Comparison of ENCODE assay signal across 25 mouse cellular contexts in the genomic region with DNA sequence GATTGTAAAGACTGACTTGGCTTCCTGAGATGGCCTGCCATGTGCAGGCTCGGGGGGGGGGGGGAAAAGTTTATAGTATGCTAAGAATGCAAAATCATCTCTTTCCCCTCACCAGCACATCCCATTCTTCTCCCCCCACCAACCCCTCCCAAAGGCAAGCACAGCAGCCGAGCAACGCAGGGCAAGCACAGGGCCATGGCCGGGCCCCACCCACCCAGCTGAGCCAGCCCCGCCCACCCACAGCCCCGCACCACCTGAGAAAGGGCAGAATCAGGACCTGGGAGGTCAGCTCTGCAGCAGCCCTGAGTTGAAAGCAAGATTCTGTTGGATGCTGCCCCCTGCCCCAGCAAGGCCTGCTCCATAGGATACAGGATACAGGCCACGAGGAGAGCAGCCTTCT.
DNase-seq lines count a peak whose midpoint lies in the region; ATAC-seq and TF ChIP-seq lines count a peak whose summit lies in the region.
"Had no signal": no experiment of that assay in that cellular context is flagged by ENCODE, and none has a peak within 500 bp of the region (broad histone marks: within the 10 kb centered on the region; RNA-seq: fewer than 3 reads in every experiment).

No protein-coding gene starts in this region.

- H3K9ac ChIP-seq in forebrain, embryonic 16.5 days (replicated peaks; ENCODE audit: low read depth, low read length), result no peak overlapping the region
- no peak overlapping the region for H3K9ac ChIP-seq in lung, postnatal 0 days (replicated peaks; ENCODE audit: low read depth)
- H3K9ac ChIP-seq in liver, postnatal 0 days (replicated peaks), result no peak overlapping the region
- H3K9ac ChIP-seq: forebrain, embryonic 12.5 days; heart, embryonic 15.5 days; hindbrain, embryonic 14.5 days; midbrain, embryonic 12.5 days; neural tube, embryonic 13.5 days had no signal

- 59% methylated on average over 7 of the region's 7 CpGs for WGBS in forebrain, embryonic 10.5 days
- WGBS in forebrain, embryonic 16.5 days, result 61% methylated on average over 4 of the region's 7 CpGs
- WGBS in lung, postnatal 0 days, result 49% methylated on average over 7 of the region's 7 CpGs
- WGBS in liver, postnatal 0 days (ENCODE audit: insufficient replicate concordance), result 42% methylated on average over 7 of the region's 7 CpGs
- WGBS in hindbrain, embryonic 10.5 days, result 68% methylated on average over 7 of the region's 7 CpGs

- no peak for ATAC-seq in forebrain, embryonic 16.5 days
- no peak for ATAC-seq in lung, postnatal 0 days
- ATAC-seq in liver, postnatal 0 days, result no peak
- ATAC-seq: Patski had no signal

- TF ChIP-seq CTCF in lung, postnatal 0 days (IDR thresholded peaks at IDR 0.05), result no peak
- TF ChIP-seq CTCF in liver, postnatal 0 days (IDR thresholded peaks at IDR 0.05; ENCODE audit: low read depth), result no peak

- TF ChIP-seq EP300 in lung, postnatal 0 days (IDR thresholded peaks at IDR 0.05), result no peak
- TF ChIP-seq EP300 in liver, postnatal 0 days (IDR thresholded peaks at IDR 0.05; ENCODE audit: low read depth), result 0 out of 2 replicates have a peak, but pooled peaks have one; percentile 7

- DNase-seq in forebrain, embryonic 10.5 days (ENCODE audit: extremely low spot score, low spot score), result no peak
- DNase-seq in lung, postnatal 0 days (ENCODE audit: low spot score), result peak; percentile 16
- no peak for DNase-seq in lung, postnatal 14 days
- DNase-seq in liver, result peak; percentile 51
- DNase-seq in liver, postnatal 0 days, result no peak
- DNase-seq in hindbrain, embryonic 10.5 days (ENCODE audit: low spot score), result no peak
- no peak for DNase-seq in frontal cortex, postnatal 36 days (ENCODE audit: low spot score in 2 of 2)
- DNase-seq: cerebellum, adult 18-20 months; cerebellum, postnatal 10 days; gastrocnemius, postnatal 14 days; heart, postnatal 4 days; kidney, adult 11 months; kidney, postnatal 36 days; lung, adult 18-20 months; lung, postnatal 10 days; thymus, postnatal 4 days had no signal

- peaks cover 27% of the 10 kb centered on the region for H3K36me3 ChIP-seq in forebrain, embryonic 10.5 days (replicated peaks)
- H3K36me3 ChIP-seq in forebrain, embryonic 16.5 days (ENCODE audit: control insufficient read depth, insufficient read depth), result no peaks in the 10 kb centered on the region
- H3K36me3 ChIP-seq in lung, postnatal 0 days (ENCODE audit: insufficient read depth, low read length), result peaks cover 6% of the 10 kb centered on the region; the same call in 1 of the 2 replicates
- 0 out of 2 replicates have a peak, but pooled peaks cover 2% of the 10 kb centered on the region for H3K36me3 ChIP-seq in liver, postnatal 0 days (replicated peaks; ENCODE audit: insufficient read depth, low read length)
- peaks cover 19% of the 10 kb centered on the region for H3K36me3 ChIP-seq in hindbrain, embryonic 10.5 days

- no peak overlapping the region for H3K4me3 ChIP-seq in forebrain, embryonic 10.5 days
- H3K4me3 ChIP-seq in forebrain, embryonic 16.5 days (replicated peaks; ENCODE audit: low read length), result no peak overlapping the region
- H3K4me3 ChIP-seq in lung, postnatal 0 days (ENCODE audit: low read depth, low read length), result no peak overlapping the region
- no peak overlapping the region for H3K4me3 ChIP-seq in liver, postnatal 0 days (ENCODE audit: low read depth, low read length)
- H3K4me3 ChIP-seq in hindbrain, embryonic 10.5 days, result no peak overlapping the region
- H3K4me3 ChIP-seq: erythroblast, embryonic 14.5 days; forebrain, embryonic 12.5 days; heart, embryonic 15.5 days; layer of hippocampus, adult 2 months; midbrain, embryonic 12.5 days; neural tube, embryonic 13.5 days had no signal

- no peaks in the 10 kb centered on the region for H3K27me3 ChIP-seq in forebrain, embryonic 10.5 days (ENCODE audit: poor library complexity, severe bottlenecking)
- no peaks in the 10 kb centered on the region for H3K27me3 ChIP-seq in forebrain, embryonic 16.5 days (replicated peaks; ENCODE audit: control insufficient read depth, insufficient read depth, low read length)
- no peaks in the 10 kb centered on the region for H3K27me3 ChIP-seq in lung, postnatal 0 days (replicated peaks; ENCODE audit: insufficient read depth, low read length)
- no peaks in the 10 kb centered on the region for H3K27me3 ChIP-seq in liver, postnatal 0 days (ENCODE audit: insufficient read depth, low read length)
- H3K27me3 ChIP-seq in hindbrain, embryonic 10.5 days (ENCODE audit: insufficient read depth, poor library complexity, severe bottlenecking), result no peaks in the 10 kb centered on the region
- H3K27me3 ChIP-seq: forebrain, embryonic 12.5 days; heart, embryonic 15.5 days; midbrain, embryonic 12.5 days; neural tube, embryonic 13.5 days; Patski had no signal

- no peak overlapping the region for H3K4me2 ChIP-seq in forebrain, embryonic 16.5 days (ENCODE audit: low read length)
- H3K4me2 ChIP-seq in lung, postnatal 0 days (replicated peaks; ENCODE audit: low read depth, low read length), result no peak overlapping the region
- no peak overlapping the region for H3K4me2 ChIP-seq in liver, postnatal 0 days (ENCODE audit: low read depth, low read length)
- H3K4me2 ChIP-seq: forebrain, embryonic 12.5 days; heart, embryonic 15.5 days; hindbrain, embryonic 14.5 days; midbrain, embryonic 12.5 days; neural tube, embryonic 13.5 days had no signal

- H3K9me3 ChIP-seq in forebrain, embryonic 10.5 days, result no peaks in the 10 kb centered on the region
- no peaks in the 10 kb centered on the region for H3K9me3 ChIP-seq in forebrain, embryonic 16.5 days (ENCODE audit: control insufficient read depth, low read length)
- H3K9me3 ChIP-seq in lung, postnatal 0 days (ENCODE audit: low read length), result no peaks in the 10 kb centered on the region
- no peaks in the 10 kb centered on the region for H3K9me3 ChIP-seq in liver, postnatal 0 days (ENCODE audit: low read length)
- no peaks in the 10 kb centered on the region for H3K9me3 ChIP-seq in hindbrain, embryonic 10.5 days
- H3K9me3 ChIP-seq: forebrain, embryonic 12.5 days; heart, embryonic 15.5 days; midbrain, embryonic 12.5 days; neural tube, embryonic 13.5 days had no signal

- H3K4me1 ChIP-seq in forebrain, embryonic 10.5 days, result peaks cover 42% of the 10 kb centered on the region
- H3K4me1 ChIP-seq in forebrain, embryonic 16.5 days (replicated peaks; ENCODE audit: control insufficient read depth, insufficient read depth, low read length), result peaks cover 12% of the 10 kb centered on the region
- H3K4me1 ChIP-seq in lung, postnatal 0 days (ENCODE audit: insufficient read depth, low read depth, low read length), result peaks cover 39% of the 10 kb centered on the region
- H3K4me1 ChIP-seq in liver, postnatal 0 days (ENCODE audit: insufficient read depth), result peaks cover 20% of the 10 kb centered on the region
- H3K4me1 ChIP-seq in hindbrain, embryonic 10.5 days (replicated peaks), result peaks cover 45% of the 10 kb centered on the region

- H3K27ac ChIP-seq in forebrain, embryonic 10.5 days, result peak overlapping the region; percentile 35; the same call in 1 of the 2 replicates
- no peak overlapping the region for H3K27ac ChIP-seq in forebrain, embryonic 16.5 days (ENCODE audit: low read length)
- peak overlapping the region; percentile 15; the same call in 1 of the 2 replicates for H3K27ac ChIP-seq in lung, postnatal 0 days (ENCODE audit: low read length)
- H3K27ac ChIP-seq in liver, postnatal 0 days (ENCODE audit: low read depth), result no peak overlapping the region
- H3K27ac ChIP-seq in hindbrain, embryonic 10.5 days, result no peak overlapping the region; the same call in 1 of the 2 replicates
- H3K27ac ChIP-seq: forebrain, embryonic 12.5 days; heart, embryonic 15.5 days; hindbrain, embryonic 14.5 days; layer of hippocampus, adult 2 months; midbrain, embryonic 12.5 days; neural tube, embryonic 13.5 days had no signal

Comparison
In these comparisons a context has a peak if more than half of its experiments do, and no peak if none do; other contexts are left out.
1. DNase-seq: peak in lung, postnatal 0 days (single experiment) and liver (single experiment); none in forebrain, embryonic 10.5 days (single experiment), lung, postnatal 14 days (single experiment), liver, postnatal 0 days (single experiment), hindbrain, embryonic 10.5 days (single experiment) and frontal cortex, postnatal 36 days (0 of 2).
2. H3K27ac ChIP-seq: peak in forebrain, embryonic 10.5 days (single experiment) and lung, postnatal 0 days (single experiment); none in forebrain, embryonic 16.5 days (single experiment), liver, postnatal 0 days (single experiment) and hindbrain, embryonic 10.5 days (single experiment).